Mouse (Mus musculus): ENCODE results near the gene Arhgap5. TPM values are rescaled to one million over a fixed set of nuclear protein-coding genes. Genes with fewer than 3 reads are reported as not detected.

The Arhgap5 gene
- polyA plus RNA-seq, 1 experiment = 74.7 TPM

- no peak for TF ChIP-seq CTCF (IDR thresholded peaks at IDR 0.05; ENCODE audit: borderline replicate concordance, insufficient read depth, low read depth, low read length)
- TF ChIP-seq POLR2A (IDR thresholded peaks at IDR 0.05; ENCODE audit: borderline replicate concordance, insufficient read depth, low read length) = no peak
- no peaks in the 10 kb centered on the region for H3K27me3 ChIP-seq (ENCODE audit: control insufficient read depth, insufficient read depth, low read length)
- H3K27ac ChIP-seq (ENCODE audit: insufficient read depth, low read length) = no peak overlapping the region
- H3K4me3 ChIP-seq (replicated peaks; ENCODE audit: insufficient read depth, low read depth, low read length) = no peak overlapping the region
- H3K4me1 ChIP-seq (ENCODE audit: control insufficient read depth, insufficient read depth, low read length) = 0 out of 2 replicates have a peak, but pooled peaks cover 3% of the 10 kb centered on the region
- WGBS = 83% methylated on average over 5 of the region's 5 CpGs
- DNase-seq = no peak
Observed at GRCm38 (mm10) chr12:52618418-52619040, 114.8 kb downstream of the Arhgap5 start.

GRCm38 (mm10) chr12:52619644-52620043 is 115.9 kb downstream of the Arhgap5 start:
- no peak overlapping the region for H3K27ac ChIP-seq (ENCODE audit: insufficient read depth, low read length)
- no peaks in the 10 kb centered on the region for H3K27me3 ChIP-seq (ENCODE audit: control insufficient read depth, insufficient read depth, low read length)
- no peak for DNase-seq
- 0 out of 2 replicates have a peak, but pooled peaks cover 3% of the 10 kb centered on the region for H3K4me1 ChIP-seq (ENCODE audit: control insufficient read depth, insufficient read depth, low read length)
- H3K4me3 ChIP-seq (replicated peaks; ENCODE audit: insufficient read depth, low read depth, low read length) = no peak overlapping the region
- no peak for TF ChIP-seq CTCF (IDR thresholded peaks at IDR 0.05; ENCODE audit: borderline replicate concordance, insufficient read depth, low read depth, low read length)
- TF ChIP-seq POLR2A (IDR thresholded peaks at IDR 0.05; ENCODE audit: borderline replicate concordance, insufficient read depth, low read length) = no peak

Other genes with a start within 250 kb of the Arhgap5 start
- gene Akap6, start 195.4 kb downstream of the Arhgap5 start, polyA plus RNA-seq (2012; rRNA removed) = 26.1 and 27.4 TPM in 2 replicates